Mouse (Mus musculus) T-helper 1 cell (primary cell): ENCODE results near the gene Zfp46.

Experiments used
- in situ Hi-C: fragments of 300-600 bp; cut with MboI, MseI; formaldehyde crosslinking; loops from one replicate; pipeline ENCODE4 v1.15.1; 2025; ENCODE audit warnings: high pct_unique_total_duplicates

Zfp46 gene

DNA sequence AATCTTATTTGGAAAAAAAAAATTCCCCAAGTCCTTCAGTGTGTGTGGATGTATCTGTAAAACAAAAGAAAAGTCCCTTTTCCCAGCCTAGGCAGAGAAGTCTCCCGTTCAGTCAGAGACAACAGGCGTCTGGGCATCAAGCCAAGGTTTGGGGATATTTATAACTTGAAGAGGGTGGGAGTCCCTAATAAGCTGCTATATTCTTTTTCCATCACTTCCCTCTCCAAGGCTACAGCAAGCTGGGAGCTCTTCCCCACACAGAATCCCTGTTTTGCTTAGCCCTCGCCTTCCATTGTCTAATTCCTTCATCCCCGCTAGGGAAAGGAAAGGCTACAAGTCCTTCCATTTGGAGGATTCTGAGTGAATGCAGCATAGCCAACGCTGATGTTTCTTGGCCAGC, at the start of gene Zfp46:
TSS of gene Zfp46 (plus strand) at position 229 of the 400 bp plus-strand sequence.
- in situ Hi-C loops: no loop called here

GRCm38 (mm10) chr4:136238669-136239068, 45.8 kb upstream of the Zfp46 start:
- in situ Hi-C loops: no loop called here

DNA sequence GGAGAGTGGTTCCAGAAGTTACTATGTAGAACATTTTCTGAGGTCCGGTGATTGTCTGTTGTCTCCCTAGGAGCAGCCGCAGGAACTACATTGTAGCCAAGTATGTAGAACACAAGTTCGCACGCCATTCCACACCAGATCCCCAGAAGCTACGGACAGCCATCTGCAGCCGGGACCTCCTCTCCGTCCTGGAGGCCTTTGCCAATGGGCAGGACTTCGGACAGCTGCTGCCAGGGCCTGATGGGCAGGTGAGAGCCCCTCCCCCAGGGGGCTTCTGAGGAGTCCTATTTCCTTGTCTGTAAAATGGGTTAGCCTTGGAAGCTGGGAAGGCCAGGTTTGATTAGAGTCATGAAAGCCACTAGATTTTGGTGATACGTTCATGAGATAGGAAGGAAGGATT, 45.4 kb upstream of the Zfp46 start:
- in situ Hi-C loops: no loop called here

DNA sequence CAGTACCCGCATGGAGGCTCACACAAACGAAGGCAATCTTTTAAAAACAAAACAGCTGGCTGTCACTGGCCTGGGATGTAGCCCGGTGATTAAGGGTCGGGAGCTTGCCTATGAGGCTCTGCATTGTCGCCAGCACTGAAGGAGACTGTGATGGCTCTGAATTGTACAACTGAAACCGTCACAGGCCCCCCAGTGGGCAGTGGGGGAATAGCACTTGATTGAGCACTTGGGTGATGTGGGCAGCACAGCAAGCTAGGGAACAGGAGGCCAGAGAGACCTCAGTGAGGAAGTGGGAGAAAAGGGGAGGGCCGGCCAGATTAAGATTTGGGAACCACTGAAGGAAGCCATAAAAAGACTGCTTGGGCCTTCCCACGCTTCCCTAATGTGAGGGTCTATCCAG, 44.9 kb upstream of the Zfp46 start:
- in situ Hi-C loops: no loop called here

DNA sequence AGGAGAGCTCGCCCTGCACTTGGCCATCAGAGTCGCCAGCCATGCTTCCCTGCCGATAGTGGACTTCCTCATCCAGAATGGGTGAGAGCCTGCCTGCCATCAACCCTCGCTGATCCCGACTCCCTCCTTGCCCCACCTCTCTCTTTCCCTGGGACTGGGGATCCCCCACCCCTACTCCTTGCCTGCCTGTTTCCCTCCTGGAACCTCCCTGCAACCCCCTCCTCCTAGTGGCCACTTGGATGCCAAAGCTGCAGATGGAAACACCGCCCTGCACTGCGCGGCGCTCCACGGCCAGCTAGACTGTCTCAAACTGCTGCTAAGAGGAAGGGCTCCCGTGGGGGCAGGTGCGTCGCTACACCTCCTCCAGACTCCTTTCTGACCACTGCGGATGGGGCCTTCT, 44.4 kb upstream of the Zfp46 start:
- in situ Hi-C loops: no loop called here

DNA sequence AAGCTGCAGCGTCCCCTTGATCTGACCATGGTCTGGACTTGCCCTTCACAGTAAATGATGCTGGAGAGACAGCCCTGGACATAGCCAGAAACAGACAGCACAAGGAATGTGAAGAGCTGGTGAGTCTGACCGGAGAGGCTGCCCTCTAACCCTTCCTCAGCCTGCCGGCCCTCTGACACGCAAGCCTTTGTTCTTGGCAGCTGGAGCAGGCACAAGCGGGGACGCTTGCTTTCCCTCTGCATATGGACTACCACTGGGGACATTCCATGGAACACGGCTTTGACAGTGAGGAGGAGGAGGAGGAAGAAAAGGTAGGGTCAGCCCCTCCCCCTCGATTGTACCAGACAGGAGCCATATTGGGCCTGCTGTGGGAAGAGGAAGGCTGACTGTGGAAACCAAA, 43.5 kb upstream of the Zfp46 start:
- in situ Hi-C loops: no loop called here

- in situ Hi-C loops: no loop called here
Observed at GRCm38 (mm10) chr4:136242065-136242703, 42.3 kb upstream of the Zfp46 start.

DNA sequence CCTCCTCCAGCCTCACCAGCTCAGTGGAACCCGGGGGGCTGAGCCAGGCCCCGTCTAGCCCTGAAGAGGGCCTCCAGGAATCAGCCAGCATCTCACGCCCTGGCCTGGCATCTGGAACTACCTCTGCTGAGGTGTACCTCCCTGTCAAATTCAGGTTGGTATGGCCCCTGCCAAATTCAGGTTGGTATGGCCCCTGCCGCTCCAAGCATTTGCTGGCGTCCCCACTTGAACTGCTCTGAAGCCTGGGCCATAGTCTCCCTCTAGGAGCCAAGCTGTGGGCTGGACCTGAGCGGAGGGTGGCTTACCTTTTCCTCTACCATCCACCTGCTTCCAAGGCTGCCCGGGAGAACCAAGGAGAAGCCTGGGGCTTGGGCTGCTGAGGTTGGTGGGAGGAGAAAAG, 41.8 kb upstream of the Zfp46 start:
- in situ Hi-C loops: no loop called here

DNA sequence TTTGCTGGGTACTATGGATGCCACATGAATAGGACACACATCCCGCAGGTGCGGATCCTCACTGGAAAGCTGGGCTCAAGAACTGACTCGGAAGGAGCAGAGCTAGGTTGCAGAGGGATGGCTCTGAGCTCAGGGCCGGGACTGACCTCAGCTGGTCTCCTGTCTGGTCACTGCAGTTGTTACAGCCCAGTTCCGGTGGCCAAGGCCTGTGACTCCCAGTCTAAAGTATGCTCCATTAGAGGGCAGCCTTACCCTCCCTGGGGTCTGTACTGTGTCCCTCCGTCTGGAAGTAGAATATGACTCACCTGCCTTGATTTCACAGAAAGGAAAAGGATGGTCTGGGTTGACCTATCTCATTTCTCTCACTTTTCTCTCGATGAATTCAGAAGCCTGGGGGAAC, 40.3 kb upstream of the Zfp46 start:
- in situ Hi-C loops: no loop called here

GRCm38 (mm10) chr4:136245681-136246080, 38.8 kb upstream of the Zfp46 start:
- in situ Hi-C loops: no loop called here

- in situ Hi-C loops: no loop called here
Observed at GRCm38 (mm10) chr4:136246568-136246969, 37.9 kb upstream of the Zfp46 start.

DNA sequence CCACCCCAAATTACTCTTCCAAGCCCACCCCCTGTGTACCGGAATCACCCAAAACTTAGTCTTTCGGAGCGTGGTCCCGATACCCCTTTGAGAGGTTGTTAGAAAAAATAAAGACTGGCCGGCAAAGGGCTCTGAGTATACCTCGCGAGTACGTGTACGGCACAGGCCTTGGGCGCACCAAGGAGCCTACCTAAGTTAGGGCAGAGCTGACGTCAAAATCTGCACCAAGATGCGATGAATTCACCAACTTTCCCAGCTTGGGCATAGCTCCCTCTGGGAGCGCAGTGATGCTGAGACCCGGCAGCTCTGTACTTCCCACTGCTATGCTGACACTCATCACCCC, 37.1 kb upstream of the Zfp46 start:
- in situ Hi-C loops: no loop called here

DNA sequence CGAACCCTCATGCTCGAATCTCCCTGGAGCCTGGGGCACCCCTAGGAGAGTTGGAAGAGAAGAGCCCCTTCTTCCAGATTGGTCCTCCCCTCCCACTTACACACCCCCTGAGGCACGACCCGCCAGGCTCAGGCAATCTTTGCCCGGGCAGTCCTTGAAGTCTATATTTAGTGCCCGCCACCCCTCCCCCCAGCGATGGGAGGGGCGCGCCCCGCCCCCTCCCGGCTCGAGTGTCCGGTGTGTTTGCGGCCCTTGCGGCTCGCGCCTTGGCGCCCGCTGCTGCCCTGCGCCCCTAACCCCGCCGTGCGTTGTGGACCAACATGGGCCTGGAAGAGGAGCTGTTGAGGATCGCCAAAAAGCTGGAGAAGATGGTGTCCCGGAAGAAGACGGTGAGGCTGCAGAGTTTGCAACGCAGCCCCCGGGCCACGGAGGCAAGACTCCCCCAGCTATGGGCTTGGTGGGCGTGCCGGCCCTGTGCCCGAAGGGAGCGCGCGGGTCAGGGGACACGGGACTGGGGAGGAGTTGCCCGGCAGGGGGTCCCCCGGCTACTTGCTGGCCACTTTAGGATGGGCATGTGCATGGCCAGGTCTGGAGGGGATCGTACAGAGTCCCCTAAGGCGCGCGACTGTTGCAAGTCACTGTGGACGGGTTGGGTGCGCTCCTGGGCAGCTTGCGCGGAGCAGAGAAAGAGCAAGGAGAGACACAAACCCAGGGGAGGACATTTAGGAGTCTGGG, 36.6 kb upstream of the Zfp46 start, which contains the start of gene Tcea3:
TSS of gene Tcea3 (plus strand) at position 1 of the 735 bp plus-strand sequence.
- in situ Hi-C loops: no loop called here

DNA sequence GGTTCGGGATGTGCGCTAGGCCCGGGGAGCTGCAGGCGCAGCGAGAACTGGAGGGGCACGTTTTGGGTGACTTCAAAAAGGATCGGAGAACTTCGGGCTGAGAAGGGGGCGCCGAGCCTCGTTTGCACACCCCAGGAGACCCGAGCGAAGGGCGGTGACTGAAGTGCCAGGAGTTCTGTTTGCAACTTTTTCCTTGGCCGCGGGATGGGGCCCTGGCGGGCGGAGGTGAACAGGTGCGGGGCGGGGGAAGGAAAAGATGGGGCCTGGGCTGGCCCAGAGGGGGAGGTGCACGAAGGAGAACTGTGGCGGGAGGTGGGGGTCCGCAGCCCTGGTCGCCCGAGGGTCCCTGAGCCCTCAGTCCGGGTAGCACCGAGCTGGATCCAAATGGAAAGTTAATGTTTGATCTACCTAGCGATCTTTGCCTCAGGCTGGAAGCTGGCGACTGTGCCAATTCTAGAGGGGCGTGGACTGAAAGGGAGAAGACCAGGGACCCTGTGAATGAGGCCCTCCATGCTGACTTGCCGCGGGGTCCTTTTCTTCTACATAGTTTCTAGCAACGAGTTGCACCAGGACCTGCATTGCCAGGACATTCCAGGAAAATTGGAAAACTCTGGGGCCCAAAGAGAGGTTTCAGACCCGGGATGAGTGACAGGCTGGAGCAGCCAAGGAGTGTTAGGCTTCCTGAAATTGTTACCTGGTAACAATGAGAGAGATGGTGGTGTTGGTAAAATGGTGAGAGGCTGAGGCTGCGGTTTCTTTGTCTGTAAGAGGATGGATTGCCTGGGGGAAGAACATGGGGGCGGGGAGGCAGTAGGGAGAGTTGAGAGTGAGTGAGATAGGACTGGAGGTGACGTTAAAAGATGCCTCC, 35.8 kb upstream of the Zfp46 start:
- in situ Hi-C loops: no loop called here

DNA sequence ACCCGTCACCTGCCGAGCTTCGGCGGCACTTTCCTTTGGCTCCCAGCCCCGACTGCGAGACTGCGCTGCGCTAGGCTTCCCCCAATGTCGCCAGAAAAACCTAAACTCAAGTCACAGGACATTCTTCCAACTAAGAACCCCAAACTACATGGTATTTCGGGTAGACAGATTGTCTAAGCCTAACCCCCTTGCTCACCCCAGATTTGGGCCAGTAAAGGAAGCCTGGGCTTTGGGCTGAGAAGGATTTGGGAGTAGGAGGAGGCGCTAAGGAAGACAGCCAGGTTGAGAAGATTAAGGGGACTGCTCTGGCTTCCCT, 35.2 kb upstream of the Zfp46 start:
- in situ Hi-C loops: no loop called here

- in situ Hi-C loops: no loop called here
Observed at GRCm38 (mm10) chr4:136249780-136250179, 34.7 kb upstream of the Zfp46 start.

DNA sequence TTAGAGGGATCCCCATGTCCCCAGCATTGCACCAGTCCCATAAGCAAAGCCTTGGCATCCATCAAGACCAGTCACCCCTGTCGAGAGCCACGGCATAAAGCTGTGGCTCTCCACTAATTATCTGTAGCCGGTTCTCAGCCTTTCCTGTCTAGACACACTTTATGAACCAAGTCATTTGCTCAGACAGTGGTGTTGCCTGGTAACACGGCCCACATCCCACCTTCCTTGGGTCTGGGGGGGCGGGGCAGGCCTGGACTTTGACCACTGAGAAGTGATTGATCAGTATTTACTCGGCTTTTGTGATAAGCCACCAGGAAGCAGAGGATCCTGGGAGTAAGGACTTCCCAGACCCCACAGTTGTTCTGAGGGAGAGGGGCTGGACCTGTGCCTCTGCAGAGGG, 28.6 kb upstream of the Zfp46 start:
- in situ Hi-C loops: no loop called here

GRCm38 (mm10) chr4:136256696-136257095, 27.8 kb upstream of the Zfp46 start:
- in situ Hi-C loops: no loop called here

DNA sequence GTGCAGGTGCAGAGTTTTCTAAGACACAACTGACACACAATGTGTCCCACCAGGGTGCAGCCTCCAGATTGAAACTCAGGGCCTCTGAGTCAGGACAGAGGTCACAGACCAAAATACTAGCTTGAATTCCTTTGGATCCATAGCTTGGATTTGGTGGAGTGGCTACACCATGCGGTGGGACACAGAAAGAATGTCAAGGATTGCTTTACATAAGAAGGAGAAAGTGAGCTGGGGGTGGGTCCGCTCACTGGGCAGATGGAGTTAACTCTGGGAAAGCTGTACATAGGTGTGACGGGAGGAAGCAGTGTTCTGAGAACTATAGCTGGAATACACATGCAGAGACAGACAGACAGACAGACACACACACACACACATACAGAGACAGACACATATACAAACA, 24.6 kb upstream of the Zfp46 start:
- in situ Hi-C loops: no loop called here

GRCm38 (mm10) chr4:136260491-136261180, 23.8 kb upstream of the Zfp46 start:
- in situ Hi-C loops: no loop called here

- in situ Hi-C loops: no loop called here
Observed at GRCm38 (mm10) chr4:136261912-136262311, 22.6 kb upstream of the Zfp46 start.

DNA sequence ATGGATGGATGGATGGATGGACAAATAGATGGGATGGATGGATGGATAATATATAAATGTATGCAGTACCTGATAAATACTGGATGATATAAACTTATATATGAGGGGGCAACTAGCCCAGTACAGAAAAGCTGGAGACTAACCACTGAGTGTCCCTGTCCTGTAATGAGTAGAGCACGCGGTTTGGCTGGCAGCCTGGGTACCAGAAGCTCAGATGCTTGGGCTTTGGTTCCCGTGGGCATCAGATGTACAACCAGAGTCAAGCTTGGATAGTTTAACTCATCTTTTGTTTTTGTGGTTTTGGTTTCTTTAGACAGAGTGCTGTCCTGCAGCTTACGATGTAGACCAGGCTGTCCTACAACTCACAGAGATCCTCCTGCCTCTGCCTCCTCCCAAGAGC, 20.9 kb upstream of the Zfp46 start:
- in situ Hi-C loops: no loop called here
